Mouse (Mus musculus): Measurements from ENCODE around the gene Krt73. TPM values are rescaled to one million over a fixed set of nuclear protein-coding genes. Genes with fewer than 3 reads are reported as not detected.

Gene Krt73
- polyA plus RNA-seq, 1 experiment from 2014 or later = not detected

DNA sequence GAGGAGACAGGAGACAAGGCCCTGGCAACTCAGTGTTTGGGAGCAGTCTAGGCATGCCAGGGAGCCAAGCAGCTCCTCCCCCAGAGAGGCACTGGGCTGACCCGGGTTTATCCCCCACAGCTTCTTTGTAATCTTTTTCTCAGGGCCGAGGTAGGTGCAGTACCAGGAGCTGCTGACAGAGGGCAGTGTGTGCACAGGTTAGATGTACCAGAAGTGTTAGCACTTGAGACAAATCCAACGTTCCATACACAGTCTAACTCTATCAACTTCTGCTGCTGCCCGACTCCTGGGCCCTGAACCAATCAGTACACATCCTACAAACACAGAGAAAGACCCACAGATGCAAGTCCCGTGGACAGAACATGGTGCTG lies 29.4 kb downstream of the Krt73 start:
- no peaks in the 10 kb centered on the region for H3K36me3 ChIP-seq
- H3K4me1 ChIP-seq (replicated peaks) = peaks cover 6% of the 10 kb centered on the region
- H3K4me3 ChIP-seq = no peak overlapping the region
- no peaks in the 10 kb centered on the region for H3K27me3 ChIP-seq (ENCODE audit: insufficient read depth, poor library complexity, severe bottlenecking)
- DNase-seq (ENCODE audit: low spot score) = peak; percentile 90
- H3K9me3 ChIP-seq = no peaks in the 10 kb centered on the region
- WGBS = 11% methylated on average over 5 of the region's 5 CpGs
- H3K27ac ChIP-seq = peak overlapping the region; percentile 73

DNA sequence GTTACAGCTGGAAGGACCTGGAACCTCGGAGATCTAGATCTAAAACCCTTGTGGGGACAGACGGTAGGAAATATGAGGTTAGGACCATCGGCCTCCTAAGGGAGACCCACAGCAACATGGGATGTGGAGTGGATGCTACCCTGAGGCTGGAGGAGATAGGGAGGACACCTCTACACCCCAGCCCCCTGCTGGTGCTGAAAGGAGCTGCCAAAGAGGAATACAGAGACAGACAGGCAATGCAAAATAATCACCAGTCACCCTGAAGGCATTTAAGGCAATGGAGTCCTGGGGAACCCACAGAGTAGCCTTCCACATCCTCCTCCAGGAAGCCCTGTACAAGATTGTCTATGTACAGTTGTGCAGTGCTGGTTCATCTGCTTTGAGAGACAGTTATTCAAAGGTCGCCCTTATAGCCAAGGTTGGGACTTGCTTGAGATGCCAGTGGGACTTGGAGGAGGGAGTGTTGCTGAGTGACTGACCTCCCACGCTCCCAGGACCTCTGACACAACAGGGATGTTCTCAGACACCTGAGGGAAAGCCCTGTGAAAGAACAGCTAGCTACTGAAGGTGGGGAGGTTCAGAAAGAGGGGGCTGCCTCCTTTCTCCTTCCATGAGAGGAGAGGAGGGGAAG lies 30.0 kb downstream of the Krt73 start:
- peaks cover 6% of the 10 kb centered on the region for H3K4me1 ChIP-seq (replicated peaks)
- H3K27ac ChIP-seq = peak overlapping the region; percentile 73
- no peaks in the 10 kb centered on the region for H3K36me3 ChIP-seq
- no peaks in the 10 kb centered on the region for H3K9me3 ChIP-seq
- 76% methylated on average over 5 of the region's 5 CpGs for WGBS
- H3K27me3 ChIP-seq (ENCODE audit: insufficient read depth, poor library complexity, severe bottlenecking) = no peaks in the 10 kb centered on the region
- H3K4me3 ChIP-seq = no peak overlapping the region
- peak; percentile 35 for DNase-seq (ENCODE audit: low spot score)

DNA sequence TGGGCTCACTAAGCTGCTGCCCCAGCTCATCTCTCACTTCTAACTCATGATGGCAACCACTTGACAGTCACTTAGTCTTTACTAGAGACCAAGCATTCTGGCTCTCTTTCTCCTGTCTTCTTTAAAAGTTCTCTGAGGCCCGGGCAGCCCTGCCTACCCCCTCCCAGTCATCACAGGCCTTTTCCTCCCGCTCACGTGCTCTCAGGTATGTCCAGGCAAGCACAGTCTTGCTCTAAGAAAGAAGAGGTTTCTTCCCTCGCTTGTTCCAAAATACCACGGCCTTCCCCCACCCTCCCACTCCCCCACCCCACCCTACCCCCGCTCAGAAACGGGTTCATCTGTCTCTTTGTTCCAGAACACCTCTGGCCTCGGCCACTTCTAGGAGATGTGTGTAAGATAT lies 31.9 kb downstream of the Krt73 start:
- no peak for DNase-seq (ENCODE audit: low spot score)
- 62% methylated on average over 8 of the region's 8 CpGs for WGBS
- no peaks in the 10 kb centered on the region for H3K27me3 ChIP-seq (ENCODE audit: insufficient read depth, poor library complexity, severe bottlenecking)
- H3K27ac ChIP-seq = no peak overlapping the region
- peaks cover 6% of the 10 kb centered on the region for H3K4me1 ChIP-seq (replicated peaks)
- H3K36me3 ChIP-seq = no peaks in the 10 kb centered on the region
- H3K9me3 ChIP-seq = no peaks in the 10 kb centered on the region
- no peak overlapping the region for H3K4me3 ChIP-seq

Other genes starting within 250 kb of the Krt73 start
- gene Krt90, start 239.4 kb downstream of the Krt73 start, polyA plus RNA-seq (2016; fragmentation: Nextera tagmentation; extraction: Ambion mirVana) = 0.22 and 0.30 TPM in 2 replicates
- 0.08 TPM in 1 of 2 replicates, not detected in the other for gene Krt75, start 228.4 kb downstream of the Krt73 start, polyA plus RNA-seq (2016; fragmentation: Nextera tagmentation; extraction: Ambion mirVana)
- not detected in 2 replicates for gene Gm5414, start 174.2 kb downstream of the Krt73 start, polyA plus RNA-seq (2016; fragmentation: Nextera tagmentation; extraction: Ambion mirVana)
- gene Gm5478, start 155.0 kb downstream of the Krt73 start, polyA plus RNA-seq (2016; fragmentation: Nextera tagmentation; extraction: Ambion mirVana) = not detected in 2 replicates
- gene Krt6b, start 122.1 kb downstream of the Krt73 start, polyA plus RNA-seq (2016; fragmentation: Nextera tagmentation; extraction: Ambion mirVana) = not detected in 2 replicates
- gene Krt6a, start 108.0 kb downstream of the Krt73 start, polyA plus RNA-seq (2016; fragmentation: Nextera tagmentation; extraction: Ambion mirVana) = not detected in 2 replicates
- 0.16 and 2.1 TPM in 2 replicates for gene Krt5, start 89.4 kb downstream of the Krt73 start, polyA plus RNA-seq (2016; fragmentation: Nextera tagmentation; extraction: Ambion mirVana)
- gene Krt71, start 59.2 kb downstream of the Krt73 start, polyA plus RNA-seq (2016; fragmentation: Nextera tagmentation; extraction: Ambion mirVana) = not detected in 2 replicates
- gene Krt72, start 15.9 kb downstream of the Krt73 start, polyA plus RNA-seq (2016; fragmentation: Nextera tagmentation; extraction: Ambion mirVana) = not detected in 2 replicates
- not detected in 2 replicates for gene Krt2, start 15.8 kb upstream of the Krt73 start, polyA plus RNA-seq (2016; fragmentation: Nextera tagmentation; extraction: Ambion mirVana)
- gene Krt1, start 48.4 kb upstream of the Krt73 start, polyA plus RNA-seq (2016; fragmentation: Nextera tagmentation; extraction: Ambion mirVana) = 0.83 and 2.0 TPM in 2 replicates
- gene Krt77, start 67.4 kb upstream of the Krt73 start, polyA plus RNA-seq (2016; fragmentation: Nextera tagmentation; extraction: Ambion mirVana) = not detected in 2 replicates
- not detected in 2 replicates for gene Krt76, start 90.6 kb upstream of the Krt73 start, polyA plus RNA-seq (2016; fragmentation: Nextera tagmentation; extraction: Ambion mirVana)
- gene Krt4, start 122.4 kb upstream of the Krt73 start, polyA plus RNA-seq (2016; fragmentation: Nextera tagmentation; extraction: Ambion mirVana) = not detected in 2 replicates
- gene Krt79, start 138.0 kb upstream of the Krt73 start, polyA plus RNA-seq (2016; fragmentation: Nextera tagmentation; extraction: Ambion mirVana) = 0.18 TPM in 1 of 2 replicates, not detected in the other
- gene Krt78, start 151.9 kb upstream of the Krt73 start, polyA plus RNA-seq (2016; fragmentation: Nextera tagmentation; extraction: Ambion mirVana) = not detected in 2 replicates
- gene Krt8, start 202.1 kb upstream of the Krt73 start, polyA plus RNA-seq (2016; fragmentation: Nextera tagmentation; extraction: Ambion mirVana) = 43.1 and 55.5 TPM in 2 replicates
- 38.6 and 53.5 TPM in 2 replicates for gene Krt18, start 225.8 kb upstream of the Krt73 start, polyA plus RNA-seq (2016; fragmentation: Nextera tagmentation; extraction: Ambion mirVana)

All from hindbrain, embryonic 10.5 days (tissue).